Mouse (Mus musculus) liver, adult (tissue): ENCODE data around the gene Dtx1.

Experiments
- GATA4 ChIP-seq: IDR thresholded peaks from 2 replicates; pipeline ENCODE4 v1.6.1; 2014; ENCODE audit warnings: mild to moderate bottlenecking, low read length; ENCODE audit not compliant: insufficient replicate concordance

Dtx1 gene

GRCm38 (mm10) chr5:120688434-120688833, 23.3 kb downstream of the Dtx1 start:
- no peak for TF ChIP-seq GATA4

GRCm38 (mm10) chr5:120687897-120688296, 23.8 kb downstream of the Dtx1 start:
- TF ChIP-seq GATA4, result no peak

- TF ChIP-seq GATA4, result no peak
Observed at GRCm38 (mm10) chr5:120687484-120687851, 24.3 kb downstream of the Dtx1 start.

GRCm38 (mm10) chr5:120686749-120687483, 24.8 kb downstream of the Dtx1 start:
- no peak for TF ChIP-seq GATA4

- no peak for TF ChIP-seq GATA4
Observed at GRCm38 (mm10) chr5:120685678-120686077, 26.0 kb downstream of the Dtx1 start.

GRCm38 (mm10) chr5:120682982-120683771, 28.6 kb downstream of the Dtx1 start:
- no peak for TF ChIP-seq GATA4

GRCm38 (mm10) chr5:120680918-120681317, 30.8 kb downstream of the Dtx1 start:
- no peak for TF ChIP-seq GATA4

GRCm38 (mm10) chr5:120679676-120680555, 31.8 kb downstream of the Dtx1 start:
- TF ChIP-seq GATA4, result no peak

GRCm38 (mm10) chr5:120677516-120677915, 34.2 kb downstream of the Dtx1 start:
- no peak for TF ChIP-seq GATA4

- TF ChIP-seq GATA4, result no peak
Observed at GRCm38 (mm10) chr5:120674229-120675145, 37.2 kb downstream of the Dtx1 start.

GRCm38 (mm10) chr5:120673626-120674025, 38.1 kb downstream of the Dtx1 start:
- TF ChIP-seq GATA4, result no peak

- TF ChIP-seq GATA4, result no peak
Observed at GRCm38 (mm10) chr5:120671865-120672264, 39.9 kb downstream of the Dtx1 start.

- no peak for TF ChIP-seq GATA4
Observed at GRCm38 (mm10) chr5:120670132-120670531, 41.6 kb downstream of the Dtx1 start.

GRCm38 (mm10) chr5:120668761-120669160, 43.0 kb downstream of the Dtx1 start:
- no peak for TF ChIP-seq GATA4
